Mouse (Mus musculus) kidney, embryonic 16.5 days (tissue): ENCODE results near the gene Nlgn2. TPM values are rescaled to one million over a fixed set of nuclear protein-coding genes. Genes with fewer than 3 reads are reported as not detected.

Experiments used
- microRNA-seq: library from miRNA; unstranded; fragments of <30 nt; microRNA quantifications from one replicate; pipeline ENCODE4, GENCODE M21; 2016
- polyA plus RNA-seq: library from polyadenylated mRNA; unstranded; fragments of >200 nt; fragmentation: Nextera tagmentation; extraction: Ambion mirVana; gene quantifications from 2 replicates; pipeline ENCODE4 v1.2.1, GENCODE M21; 2015

Gene Nlgn2
- polyA plus RNA-seq, 1 experiment from 2014 or later, result 6.0 TPM

Small RNAs within 50 kb of the gene (microRNA-seq; reads per million reads assigned to microRNA genes)
- gene Mir6924, result not detected

Other genes with a start within 250 kb of the Nlgn2 start
- 12.3 and 14.3 TPM in 2 replicates for gene Atp1b2, start 231.8 kb downstream of the Nlgn2 start, polyA plus RNA-seq
- 0.17 TPM in 1 of 2 replicates, not detected in the other for gene Shbg, start 219.9 kb downstream of the Nlgn2 start, polyA plus RNA-seq
- 21.3 and 24.1 TPM in 2 replicates for gene Sat2, start 215.8 kb downstream of the Nlgn2 start, polyA plus RNA-seq
- gene Fxr2, start 204.8 kb downstream of the Nlgn2 start, polyA plus RNA-seq, result 31.8 and 33.4 TPM in 2 replicates
- gene Sox15, start 182.5 kb downstream of the Nlgn2 start, polyA plus RNA-seq, result 0.19 TPM in 1 of 2 replicates, not detected in the other
- gene Mpdu1, start 175.1 kb downstream of the Nlgn2 start, polyA plus RNA-seq, result 79.5 and 84.0 TPM in 2 replicates
- 12.4 and 15.5 TPM in 2 replicates for gene Cd68, start 171.6 kb downstream of the Nlgn2 start, polyA plus RNA-seq
- 571 and 587 TPM in 2 replicates for gene Eif4a1, start 165.4 kb downstream of the Nlgn2 start, polyA plus RNA-seq
- 96.5 and 98.4 TPM in 2 replicates for gene Senp3, start 155.7 kb downstream of the Nlgn2 start, polyA plus RNA-seq
- 0.66 and 1.2 TPM in 2 replicates for gene Tnfsf13, start 152.0 kb downstream of the Nlgn2 start, polyA plus RNA-seq
- gene Tnfsf12, start 141.9 kb downstream of the Nlgn2 start, polyA plus RNA-seq, result 8.8 and 11.5 TPM in 2 replicates
- 4.6 and 6.1 TPM in 2 replicates for gene Tnfsfm13, start 141.7 kb downstream of the Nlgn2 start, polyA plus RNA-seq
- 28.3 and 33.6 TPM in 2 replicates for gene Polr2a, start 79.1 kb downstream of the Nlgn2 start, polyA plus RNA-seq
- 0.25 and 0.64 TPM in 2 replicates for gene Slc35g3, start 75.8 kb downstream of the Nlgn2 start, polyA plus RNA-seq
- 2.9 TPM in 2 replicates for gene Zbtb4, start 71.9 kb downstream of the Nlgn2 start, polyA plus RNA-seq
- 12.9 and 13.8 TPM in 2 replicates for gene Chrnb1, start 41.8 kb downstream of the Nlgn2 start, polyA plus RNA-seq
- gene Fgf11, start 35.9 kb downstream of the Nlgn2 start, polyA plus RNA-seq, result 2.6 and 3.0 TPM in 2 replicates
- gene Tmem102, start 32.2 kb downstream of the Nlgn2 start, polyA plus RNA-seq, result 9.0 and 10.2 TPM in 2 replicates
- gene Gm39566, start 22.5 kb downstream of the Nlgn2 start, polyA plus RNA-seq, result not detected in 2 replicates
- gene Spem2, start 19.3 kb downstream of the Nlgn2 start, polyA plus RNA-seq, result not detected in 2 replicates
- gene Spem1, start 15.6 kb downstream of the Nlgn2 start, polyA plus RNA-seq, result 0.15 and 0.28 TPM in 2 replicates
- 371 and 389 TPM in 2 replicates for gene Tmem256, start 730 bp upstream of the Nlgn2 start, polyA plus RNA-seq
- gene Plscr3, start 8.6 kb upstream of the Nlgn2 start, polyA plus RNA-seq, result 105 and 119 TPM in 2 replicates
- gene Tnk1, start 20.9 kb upstream of the Nlgn2 start, polyA plus RNA-seq, result 7.0 and 7.3 TPM in 2 replicates
- not detected in 2 replicates for gene Tmem95, start 40.2 kb upstream of the Nlgn2 start, polyA plus RNA-seq
- 11.3 and 12.5 TPM in 2 replicates for gene Kctd11, start 43.6 kb upstream of the Nlgn2 start, polyA plus RNA-seq
- 0.44 and 0.67 TPM in 2 replicates for gene Acap1, start 57.8 kb upstream of the Nlgn2 start, polyA plus RNA-seq
- gene 2810408A11Rik, start 63.2 kb upstream of the Nlgn2 start, polyA plus RNA-seq, result 11.7 and 12.8 TPM in 2 replicates
- gene Neurl4, start 63.3 kb upstream of the Nlgn2 start, polyA plus RNA-seq, result 11.4 and 12.8 TPM in 2 replicates
- gene Gps2, start 76.1 kb upstream of the Nlgn2 start, polyA plus RNA-seq, result 85.2 and 86.4 TPM in 2 replicates
- gene Eif5a, start 84.2 kb upstream of the Nlgn2 start, polyA plus RNA-seq, result 1,737 and 1,791 TPM in 2 replicates
- gene Ybx2, start 98.0 kb upstream of the Nlgn2 start, polyA plus RNA-seq, result 7.0 and 10.3 TPM in 2 replicates
- gene Slc2a4, start 110.4 kb upstream of the Nlgn2 start, polyA plus RNA-seq, result 20.8 and 22.4 TPM in 2 replicates
- 225 and 227 TPM in 2 replicates for gene Cldn7, start 127.0 kb upstream of the Nlgn2 start, polyA plus RNA-seq
- 35.7 and 35.8 TPM in 2 replicates for gene Ctdnep1, start 143.4 kb upstream of the Nlgn2 start, polyA plus RNA-seq
- 124 and 128 TPM in 2 replicates for gene Elp5, start 144.7 kb upstream of the Nlgn2 start, polyA plus RNA-seq
- gene Gabarap, start 153.4 kb upstream of the Nlgn2 start, polyA plus RNA-seq, result 437 and 481 TPM in 2 replicates
- 69.1 and 74.5 TPM in 2 replicates for gene Phf23, start 158.0 kb upstream of the Nlgn2 start, polyA plus RNA-seq
- gene Dvl2, start 162.8 kb upstream of the Nlgn2 start, polyA plus RNA-seq, result 39.1 and 40.7 TPM in 2 replicates
- gene Acadvl, start 177.6 kb upstream of the Nlgn2 start, polyA plus RNA-seq, result 107 and 114 TPM in 2 replicates
- 9.3 and 13.2 TPM in 2 replicates for gene Dlg4, start 179.2 kb upstream of the Nlgn2 start, polyA plus RNA-seq
- gene Asgr1, start 216.3 kb upstream of the Nlgn2 start, polyA plus RNA-seq, result 1.3 and 1.4 TPM in 2 replicates